Comparison of ENCODE assay signal across 9 mouse cellular contexts in the genomic region with DNA sequence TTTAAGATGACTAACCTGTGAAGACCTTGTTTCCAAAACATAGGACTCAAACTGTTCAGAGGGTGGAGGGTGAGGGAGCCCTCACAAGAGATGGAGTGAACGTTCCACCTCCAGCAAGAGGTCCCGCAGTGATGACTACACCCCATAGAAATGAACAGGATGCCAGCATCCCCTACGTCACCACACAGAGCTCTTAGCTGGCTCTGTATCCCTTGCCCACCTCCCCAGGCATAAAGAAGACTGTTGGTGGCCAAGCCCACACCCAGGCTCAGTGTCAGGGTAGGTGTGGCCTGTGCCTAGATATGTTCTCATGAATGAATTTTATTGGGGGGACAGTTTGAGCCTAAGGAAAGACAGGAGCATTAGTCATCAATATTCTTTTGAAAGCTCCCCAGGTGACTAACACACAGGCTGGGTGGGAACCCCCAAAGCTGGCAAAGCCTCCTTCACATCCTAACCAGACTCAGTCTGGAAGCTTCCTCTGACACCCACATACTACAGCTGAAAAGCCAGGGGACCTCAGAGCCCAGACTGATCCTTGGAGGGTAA. TPM values are rescaled to one million over a fixed set of nuclear protein-coding genes. Genes with fewer than 3 reads are reported as not detected.
DNase-seq lines count a peak whose midpoint lies in the region; ATAC-seq lines count a peak whose summit lies in the region.
"Had no signal": no experiment of that assay in that cellular context is flagged by ENCODE, and none has a peak within 500 bp of the region (broad histone marks: within the 10 kb centered on the region; RNA-seq: fewer than 3 reads in every experiment).

No protein-coding gene starts in this region.

- peak overlapping the region; percentile 92 for H3K4me2 ChIP-seq in heart, embryonic 16.5 days (ENCODE audit: low read depth, low read length)
- peak overlapping the region; percentile 80 for H3K4me2 ChIP-seq in neural tube, embryonic 13.5 days

- ATAC-seq in megakaryocyte, adult 5-6 weeks (ENCODE audit: poor library complexity, severe bottlenecking) = no peak
- ATAC-seq in heart, embryonic 16.5 days (replicated peaks; ENCODE audit: extremely low read depth, insufficient read depth, low FRiP score) = no peak
- ATAC-seq in neural tube, embryonic 13.5 days (ENCODE audit: low read depth) = no peak

- WGBS in heart, embryonic 16.5 days = 61% methylated on average over 3 of the region's 3 CpGs
- 78% methylated on average over 3 of the region's 3 CpGs for WGBS in neural tube, embryonic 13.5 days

- peaks cover 16% of the 10 kb centered on the region for H3K36me3 ChIP-seq in megakaryocyte, embryonic 14.5 days (replicated peaks; ENCODE audit: low read length)
- no peaks in the 10 kb centered on the region for H3K36me3 ChIP-seq in heart, embryonic 16.5 days (ENCODE audit: control insufficient read depth, insufficient read depth)
- H3K36me3 ChIP-seq in neural tube, embryonic 13.5 days = no peaks in the 10 kb centered on the region

- no peaks in the 10 kb centered on the region for H3K27me3 ChIP-seq in megakaryocyte, embryonic 14.5 days (replicated peaks)
- H3K27me3 ChIP-seq in heart, embryonic 16.5 days (ENCODE audit: control insufficient read depth, insufficient read depth, low read length) = no peaks in the 10 kb centered on the region
- H3K27me3 ChIP-seq in neural tube, embryonic 13.5 days = peaks cover 45% of the 10 kb centered on the region

- H3K9ac ChIP-seq in heart, embryonic 16.5 days (ENCODE audit: low read length) = peak overlapping the region; percentile 33; the same call in 1 of the 2 replicates
- H3K9ac ChIP-seq in neural tube, embryonic 13.5 days = no peak overlapping the region

- no peaks in the 10 kb centered on the region for H3K9me3 ChIP-seq in megakaryocyte, embryonic 14.5 days
- no peaks in the 10 kb centered on the region for H3K9me3 ChIP-seq in heart, embryonic 16.5 days (replicated peaks; ENCODE audit: control insufficient read depth, low read length)
- no peaks in the 10 kb centered on the region for H3K9me3 ChIP-seq in neural tube, embryonic 13.5 days

- peak overlapping the region; percentile 74 for H3K4me3 ChIP-seq in megakaryocyte, embryonic 14.5 days (replicated peaks)
- H3K4me3 ChIP-seq in heart, embryonic 16.5 days (ENCODE audit: low read length) = peak overlapping the region; percentile 81; the same call in 1 of the 2 replicates
- H3K4me3 ChIP-seq in neural tube, embryonic 13.5 days = no peak overlapping the region

- peaks cover 76% of the 10 kb centered on the region for H3K4me1 ChIP-seq in megakaryocyte, embryonic 14.5 days
- H3K4me1 ChIP-seq in heart, embryonic 16.5 days (ENCODE audit: control insufficient read depth, insufficient read depth, low read length) = peaks cover 36% of the 10 kb centered on the region
- H3K4me1 ChIP-seq in neural tube, embryonic 13.5 days (replicated peaks) = peaks cover 18% of the 10 kb centered on the region; the same call in 1 of the 2 replicates

- peak; percentile 33 for DNase-seq in T-cell, adult 2 months (ENCODE audit: low spot score)
- DNase-seq in thymus, adult 18-20 months = no peak
- no peak for DNase-seq in layer of hippocampus, adult 8-10 months (ENCODE audit: low spot score in 2 of 2)
- no peak for DNase-seq in ovary, adult 18-20 months (ENCODE audit: low spot score)
- DNase-seq: lung, adult 18-20 months had no signal

- H3K27ac ChIP-seq in heart, embryonic 16.5 days (ENCODE audit: low read length) = peak overlapping the region; percentile 78; the same call in 1 of the 2 replicates
- H3K27ac ChIP-seq in neural tube, embryonic 13.5 days (replicated peaks) = no peak overlapping the region

RNA-seq across cellular contexts. Expression of a gene that starts 2.2 kb away (rescaled TPM):
- polyA plus RNA-seq in megakaryocyte, embryonic 14.5 days (2012; ENCODE audit: insufficient read depth, low replicate concordance) = 25.0 and 60.9 TPM in 2 replicates
- total RNA-seq in megakaryocyte, adult 5-6 weeks (2015) = 27.4 and 34.6 TPM in 2 replicates
- 30.0 and 35.9 TPM in 2 replicates for total RNA-seq in megakaryocyte, adult 5-6 weeks (2017)
- 13.5 and 15.3 TPM in 2 replicates for polyA plus RNA-seq in heart, embryonic 16.5 days (2015; fragmentation: Nextera tagmentation; extraction: Ambion mirVana)
- 3.2 and 6.2 TPM in 2 replicates for polyA plus RNA-seq in neural tube, embryonic 13.5 days (2015; fragmentation: Nextera tagmentation; extraction: Ambion mirVana)
- total RNA-seq in layer of hippocampus, adult 8-10 months (2022) = 1 to 10 TPM; 4.6 to 7.0 (median 4.9) TPM

RNA-seq across cellular contexts. Expression of a gene that starts 18.9 kb away (rescaled TPM):
- polyA plus RNA-seq in megakaryocyte, embryonic 14.5 days (2012; ENCODE audit: insufficient read depth, low replicate concordance) = 68.9 and 81.7 TPM in 2 replicates
- total RNA-seq in megakaryocyte, adult 5-6 weeks (2015) = 41.7 and 41.9 TPM in 2 replicates
- total RNA-seq in megakaryocyte, adult 5-6 weeks (2017) = 28.4 and 34.1 TPM in 2 replicates
- polyA plus RNA-seq in heart, embryonic 16.5 days (2015; fragmentation: Nextera tagmentation; extraction: Ambion mirVana) = 27.9 and 29.0 TPM in 2 replicates
- polyA plus RNA-seq in neural tube, embryonic 13.5 days (2015; fragmentation: Nextera tagmentation; extraction: Ambion mirVana) = 7.3 and 9.2 TPM in 2 replicates
- total RNA-seq in layer of hippocampus, adult 8-10 months (2022) = 1 to 10 TPM; 1.4 to 2.4 (median 1.7) TPM

RNA-seq across cellular contexts. Expression of a gene that starts 27.7 kb away (rescaled TPM):
- polyA plus RNA-seq in megakaryocyte, embryonic 14.5 days (2012; ENCODE audit: insufficient read depth, low replicate concordance) = 257 and 338 TPM in 2 replicates
- 272 and 308 TPM in 2 replicates for total RNA-seq in megakaryocyte, adult 5-6 weeks (2015)
- total RNA-seq in megakaryocyte, adult 5-6 weeks (2017) = 132 and 149 TPM in 2 replicates
- polyA plus RNA-seq in heart, embryonic 16.5 days (2015; fragmentation: Nextera tagmentation; extraction: Ambion mirVana) = 159 and 204 TPM in 2 replicates
- 133 and 161 TPM in 2 replicates for polyA plus RNA-seq in neural tube, embryonic 13.5 days (2015; fragmentation: Nextera tagmentation; extraction: Ambion mirVana)
- total RNA-seq in layer of hippocampus, adult 8-10 months (2022) = 10 to 100 TPM; 56.8 to 69.3 (median 60.2) TPM
